Mouse (Mus musculus): ENCODE results near the gene Tnfsf18. TPM values are rescaled to one million over a fixed set of nuclear protein-coding genes. Genes with fewer than 3 reads are reported as not detected.

Tnfsf18 gene
- not detected for total RNA-seq (2021)
- long read RNA-seq, experiment 1: 0 reads
- long read RNA-seq, experiment 2, partial matches to known transcripts: 0 of 1 reads
- long read RNA-seq, experiment 2, other reads (novel, unspliced or antisense): 0 of 1 reads

GRCm38 (mm10) chr1:161494343-161494742 lies at the start of gene Tnfsf18:
Gene Tnfsf18, plus strand, starts transcription at chr1:161494655.
- DNase-seq (ENCODE audit: low spot score in 2 of 2): peak; percentile 59 to 69

GRCm38 (mm10) chr1:161444858-161445257 lies 49.6 kb upstream of the Tnfsf18 start:
- DNase-seq (ENCODE audit: low spot score in 2 of 2): no peak

- DNase-seq (ENCODE audit: low spot score in 2 of 2): no peak
Observed at GRCm38 (mm10) chr1:161451683-161452245, 42.7 kb upstream of the Tnfsf18 start.

- no peak for DNase-seq (ENCODE audit: low spot score in 2 of 2)
Observed at GRCm38 (mm10) chr1:161452250-161452649, 42.2 kb upstream of the Tnfsf18 start.

DNA sequence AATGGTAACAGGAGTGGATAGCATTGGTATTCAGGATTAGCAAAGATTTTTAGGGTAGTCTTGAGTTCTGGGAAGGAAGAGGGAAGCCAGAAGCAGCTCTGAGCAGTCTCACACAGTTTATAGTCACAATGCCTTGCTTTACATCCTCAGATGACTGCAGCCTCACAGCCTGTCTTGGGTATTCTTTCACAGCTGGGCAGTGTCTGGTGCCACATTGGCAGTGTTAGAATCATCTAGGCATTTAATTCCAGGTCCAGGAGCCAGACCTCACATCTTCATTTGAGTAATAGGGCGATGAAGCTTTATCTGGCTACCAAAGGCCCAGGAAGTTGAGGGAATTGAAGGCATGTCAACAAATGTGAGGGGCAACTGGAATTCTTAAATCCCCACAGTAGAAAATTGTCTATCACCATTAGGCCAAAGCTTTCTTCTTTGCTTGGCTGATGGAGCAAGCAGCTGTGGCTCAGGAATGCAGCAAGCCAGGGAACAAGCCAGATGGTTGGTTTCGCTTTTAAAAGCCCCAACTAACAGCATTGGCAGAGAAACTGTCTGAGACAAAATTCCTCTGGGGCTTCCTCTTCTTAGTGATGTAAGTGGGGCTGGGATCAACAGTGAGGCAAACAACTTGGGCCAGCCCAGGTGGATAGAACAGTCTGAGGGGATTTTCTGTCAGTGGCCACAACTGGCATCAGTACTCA lies 30.9 kb upstream of the Tnfsf18 start:
- DNase-seq (ENCODE audit: low spot score in 2 of 2): no peak

GRCm38 (mm10) chr1:161477221-161477620 lies 17.2 kb upstream of the Tnfsf18 start:
- no peak for DNase-seq (ENCODE audit: low spot score in 2 of 2)

- DNase-seq (ENCODE audit: low spot score in 2 of 2): no peak
Observed at GRCm38 (mm10) chr1:161479854-161480253, 14.6 kb upstream of the Tnfsf18 start.

- no peak for DNase-seq (ENCODE audit: low spot score in 2 of 2)
Observed at GRCm38 (mm10) chr1:161482211-161482610, 12.2 kb upstream of the Tnfsf18 start.

GRCm38 (mm10) chr1:161487069-161487468 lies 7.4 kb upstream of the Tnfsf18 start:
- no peak for DNase-seq (ENCODE audit: low spot score in 2 of 2)

DNA sequence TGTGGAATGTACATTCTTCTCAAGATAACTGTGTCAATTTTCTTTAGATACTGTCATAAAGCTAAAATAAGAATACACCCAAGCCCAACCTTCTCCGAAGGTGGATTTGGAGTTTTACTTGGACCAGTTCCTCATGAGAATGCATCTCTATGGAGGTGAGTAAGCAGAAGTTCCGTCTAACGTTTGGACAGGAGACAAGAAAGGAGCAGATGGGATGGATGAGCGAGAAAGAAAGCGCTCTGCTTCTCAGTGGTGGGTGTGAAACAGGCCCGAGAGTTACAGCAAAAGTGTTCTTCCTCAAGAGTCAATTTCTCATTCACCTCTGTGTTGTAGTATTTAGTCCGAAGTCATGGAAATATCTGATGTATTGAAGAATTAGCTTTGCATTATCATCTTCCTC lies 2.7 kb upstream of the Tnfsf18 start:
- DNase-seq (ENCODE audit: low spot score in 2 of 2): no peak

- DNase-seq (ENCODE audit: low spot score in 2 of 2): no peak
Observed at GRCm38 (mm10) chr1:161496866-161497645, 2.6 kb downstream of the Tnfsf18 start.

DNA sequence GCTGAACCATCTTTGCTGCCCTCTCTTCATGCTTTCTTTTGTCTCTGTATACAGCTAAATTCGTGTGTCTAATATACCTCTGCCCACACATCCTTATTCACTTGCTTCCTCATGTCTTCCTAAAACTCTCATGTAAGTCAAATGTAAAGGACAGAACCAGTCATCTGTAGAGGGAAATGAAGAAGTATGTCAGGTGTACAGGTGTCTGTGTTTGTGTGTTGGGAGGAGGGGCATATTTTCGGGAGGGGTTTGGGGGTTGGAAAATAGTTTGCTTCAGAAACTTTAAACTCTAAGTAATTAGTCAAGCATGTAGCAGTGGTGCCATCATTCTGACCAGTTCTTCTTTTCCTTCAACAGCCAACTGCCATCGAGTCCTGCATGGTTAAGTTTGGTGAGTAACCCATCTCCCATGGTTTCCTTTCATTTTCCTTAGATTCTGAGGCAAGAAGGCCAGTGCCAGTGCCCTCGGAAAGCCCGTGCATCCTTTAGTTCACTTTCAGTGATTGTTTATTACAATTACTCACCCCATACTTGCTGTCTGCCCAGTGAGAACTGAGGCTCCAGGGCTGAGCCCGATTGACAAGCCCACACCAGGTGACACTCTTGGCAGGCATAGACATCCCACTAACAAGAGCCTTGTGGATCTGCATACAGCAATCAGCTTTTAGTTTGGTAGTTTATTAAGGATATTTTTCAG lies 5.8 kb downstream of the Tnfsf18 start:
- no peak for DNase-seq (ENCODE audit: low spot score in 2 of 2)

DNA sequence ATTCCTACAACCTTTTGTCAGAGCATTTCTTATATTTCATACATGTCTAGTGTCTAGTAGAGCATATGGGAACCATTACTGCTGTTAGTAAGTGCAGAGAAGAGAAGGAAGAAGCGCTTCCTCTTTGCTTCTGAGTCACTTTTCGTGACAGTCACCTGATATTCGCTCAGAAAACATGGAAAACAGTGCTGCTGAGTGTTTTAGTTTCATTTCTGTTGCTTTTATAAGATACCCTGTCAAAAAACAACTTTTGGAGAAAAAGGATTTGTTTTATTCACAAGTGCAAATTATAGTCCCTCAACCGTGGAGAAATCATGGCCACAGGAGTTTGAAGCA lies 6.3 kb downstream of the Tnfsf18 start:
- DNase-seq (ENCODE audit: low spot score in 2 of 2): no peak

GRCm38 (mm10) chr1:161506317-161506716 lies 11.9 kb downstream of the Tnfsf18 start:
- DNase-seq (ENCODE audit: low spot score in 2 of 2): no peak

GRCm38 (mm10) chr1:161507623-161508047 lies 13.2 kb downstream of the Tnfsf18 start:
- peak; percentile 38 to 61 for DNase-seq (ENCODE audit: low spot score in 2 of 2)

DNA sequence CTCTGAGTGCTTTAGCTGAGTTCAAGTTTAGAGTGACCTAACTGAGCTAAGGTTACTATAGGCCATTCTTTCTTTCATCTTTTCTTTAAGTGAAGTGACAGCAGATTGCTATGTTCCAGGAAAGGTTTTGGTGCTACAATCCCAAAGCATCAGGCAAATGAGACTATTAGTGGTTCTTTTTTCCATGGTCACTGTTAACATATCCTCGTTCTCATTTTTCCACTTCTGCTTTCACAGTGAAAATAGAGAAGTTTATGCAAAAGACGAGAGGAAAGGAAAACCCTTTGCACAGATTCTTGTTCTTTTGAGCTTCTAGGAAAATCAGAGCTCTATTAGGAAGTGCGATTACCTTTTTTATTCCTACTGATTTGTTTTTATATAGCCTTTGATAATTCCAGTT lies 22.9 kb downstream of the Tnfsf18 start:
- no peak for DNase-seq (ENCODE audit: low spot score in 2 of 2)

- DNase-seq (ENCODE audit: low spot score in 2 of 2): no peak
Observed at GRCm38 (mm10) chr1:161520223-161520622, 25.8 kb downstream of the Tnfsf18 start.

DNA sequence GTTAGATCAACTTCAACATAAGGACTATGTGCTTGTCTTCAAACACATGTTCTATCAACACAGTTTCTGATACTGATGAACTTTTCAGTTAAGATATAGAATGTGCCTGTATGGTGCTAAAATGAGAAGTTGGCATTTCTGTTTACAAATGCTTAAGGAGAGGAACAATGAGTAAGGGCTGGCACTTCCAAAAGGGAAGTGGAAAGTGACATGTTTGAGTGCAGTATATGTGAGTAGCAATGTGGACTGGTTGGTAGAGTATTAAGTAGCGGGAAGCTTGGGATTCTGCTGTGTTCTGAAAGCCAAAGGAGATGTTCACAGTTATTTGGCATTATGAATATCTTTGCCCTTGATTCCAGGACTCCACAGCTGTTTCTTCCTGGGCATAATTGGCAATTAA lies 33.7 kb downstream of the Tnfsf18 start:
- DNase-seq (ENCODE audit: low spot score in 2 of 2): no peak

DNA sequence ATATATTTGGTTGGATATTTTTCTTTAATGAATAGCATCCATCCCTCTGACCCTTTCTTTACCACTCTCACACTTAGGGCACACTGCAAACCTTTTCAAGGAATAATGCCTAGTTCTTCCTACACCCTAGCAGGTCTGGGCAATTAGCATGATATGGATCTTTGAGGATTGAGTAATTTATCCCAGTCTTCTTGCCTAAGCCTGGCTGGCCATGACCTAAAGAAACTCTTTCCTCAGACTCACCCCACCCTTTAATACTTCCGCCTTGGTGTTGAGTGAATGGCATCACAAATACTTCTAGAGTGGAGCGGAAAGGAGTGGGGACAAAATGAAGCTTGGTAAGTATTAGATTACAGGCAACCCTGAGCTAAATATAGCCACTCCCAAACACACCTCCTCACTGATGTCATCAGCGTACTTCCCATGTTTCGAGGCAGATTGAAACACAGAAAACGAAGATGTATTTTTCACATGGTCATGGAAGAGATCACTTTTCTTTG lies 56.2 kb downstream of the Tnfsf18 start:
- DNase-seq (ENCODE audit: low spot score in 2 of 2): no peak

DNA sequence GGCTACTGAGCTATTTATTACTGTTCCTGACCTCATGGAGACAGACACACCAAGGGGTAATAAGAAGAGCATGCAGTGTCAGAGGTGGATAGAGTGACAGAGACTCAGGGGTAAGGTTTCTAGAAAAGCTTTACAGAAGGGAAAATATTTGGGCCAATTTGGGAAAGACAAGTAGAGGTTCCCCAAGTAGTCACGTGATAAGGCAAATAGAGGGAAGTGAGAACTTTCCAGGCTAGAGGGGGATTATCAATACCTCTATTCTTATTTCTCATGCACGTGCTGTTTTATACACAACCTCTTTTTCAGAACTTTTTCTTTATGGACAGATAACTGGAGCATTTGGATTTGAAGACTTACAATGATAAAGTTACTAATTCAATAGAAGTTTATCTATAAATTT lies 57.6 kb downstream of the Tnfsf18 start:
- DNase-seq (ENCODE audit: low spot score in 2 of 2): no peak
